Mouse (Mus musculus): ENCODE data around the gene Gpr142. TPM values are rescaled to one million over a fixed set of nuclear protein-coding genes. Genes with fewer than 3 reads are reported as not detected.

Gpr142 gene
- polyA plus RNA-seq, 1 experiment from 2014 or later: 0.36 TPM

DNA sequence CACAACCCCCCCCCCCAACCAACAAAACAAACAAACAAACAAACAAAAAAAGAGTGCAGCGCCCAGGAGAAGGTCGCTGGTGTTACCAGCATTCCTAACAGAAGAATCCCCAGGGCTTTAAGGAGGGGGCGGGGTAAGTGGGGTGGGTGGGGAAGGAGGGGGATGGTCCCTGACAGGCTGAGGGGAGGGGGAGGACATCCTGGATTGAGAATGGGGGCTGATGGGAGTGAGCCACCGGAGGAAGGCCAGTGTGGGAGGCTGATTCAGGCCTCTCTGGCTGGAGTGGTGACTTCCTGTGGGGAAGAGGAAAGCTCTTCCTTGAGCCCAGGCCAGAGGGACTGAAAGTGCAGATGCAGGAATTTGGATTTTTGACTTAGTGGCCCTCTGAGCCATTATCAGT is 47.6 kb downstream of the Gpr142 start:
- Histone ChIP-seq H3K9me3 (replicated peaks; ENCODE audit: control insufficient read depth, low read length) (no peaks in the 10 kb centered on the region; the same call in 1 of the 2 replicates), H3K9ac (ENCODE audit: low read length) (no peak overlapping the region), H3K4me2 (ENCODE audit: low read depth, low read length) (no peak overlapping the region), H3K4me3 (replicated peaks; ENCODE audit: low read length) (no peak overlapping the region), H3K27ac (ENCODE audit: low read length) (no peak overlapping the region), H3K4me1 (ENCODE audit: control insufficient read depth, insufficient read depth, low read length) (peaks cover 14% of the 10 kb centered on the region; the same call in 1 of the 2 replicates), H3K36me3 (ENCODE audit: control insufficient read depth, insufficient read depth, low read length) (no peaks in the 10 kb centered on the region), H3K27me3 (ENCODE audit: control insufficient read depth, insufficient read depth, low read length) (no peaks in the 10 kb centered on the region)
- 66% methylated on average over 4 of the region's 4 CpGs for WGBS
- ATAC-seq (ENCODE audit: insufficient read depth, low FRiP score): no peak

DNA sequence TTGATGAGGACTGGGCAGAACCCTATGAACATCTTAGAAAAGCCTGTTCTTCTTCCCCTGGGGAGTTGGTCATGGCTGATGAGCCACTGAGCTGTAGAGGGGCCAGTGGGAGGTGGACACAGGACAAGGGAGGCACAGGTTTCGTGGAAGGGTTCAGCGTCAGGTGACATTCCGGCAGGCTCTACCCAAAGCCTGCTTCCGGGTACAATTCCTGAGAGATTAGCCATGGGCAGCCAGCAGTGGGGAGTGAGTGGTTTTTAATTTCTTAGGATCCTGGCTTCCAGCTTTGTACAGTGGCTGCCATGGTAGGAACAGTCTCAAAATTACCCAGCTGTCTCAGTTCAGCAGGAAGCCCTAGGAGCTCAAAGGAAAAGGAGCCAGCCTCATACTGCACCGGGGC is 48.3 kb downstream of the Gpr142 start:
- H3K27ac ChIP-seq (ENCODE audit: low read length): no peak overlapping the region

DNA sequence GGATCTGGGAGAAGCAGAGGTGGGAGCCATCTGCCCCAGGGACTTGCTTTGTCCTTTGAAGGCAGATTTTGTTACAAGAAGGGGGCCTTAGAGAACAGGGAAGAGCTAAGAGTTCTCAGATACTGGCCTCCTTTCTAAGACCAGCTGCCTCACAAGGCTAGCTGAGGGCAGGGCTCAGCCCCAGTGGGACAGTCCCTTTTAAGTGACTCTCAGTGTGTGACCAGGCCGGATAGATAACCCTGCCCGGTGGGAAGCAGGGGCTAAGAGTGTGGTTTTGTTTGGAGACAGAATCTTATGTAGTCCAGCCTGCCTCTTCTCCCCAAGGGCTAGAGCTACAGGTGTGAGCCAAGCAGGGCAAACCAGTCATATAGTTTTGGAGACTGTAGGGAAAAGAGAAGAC is 50.8 kb downstream of the Gpr142 start:
- H3K4me2 ChIP-seq (ENCODE audit: low read depth, low read length): no peak overlapping the region
- H3K4me1 ChIP-seq (ENCODE audit: control insufficient read depth, insufficient read depth, low read length): peaks cover 7% of the 10 kb centered on the region; the same call in 1 of the 2 replicates

More for the DNA sequence above, 48.3 kb downstream of the Gpr142 start:
- WGBS: 80% methylated on average over 5 of the region's 5 CpGs
- H3K9me3 ChIP-seq (replicated peaks; ENCODE audit: control insufficient read depth, low read length): no peaks in the 10 kb centered on the region
- H3K9ac ChIP-seq (ENCODE audit: low read length): no peak overlapping the region
- no peak overlapping the region for H3K4me3 ChIP-seq (replicated peaks; ENCODE audit: low read length)
- no peak overlapping the region for H3K4me2 ChIP-seq (ENCODE audit: low read depth, low read length)
- H3K4me1 ChIP-seq (ENCODE audit: control insufficient read depth, insufficient read depth, low read length): peaks cover 14% of the 10 kb centered on the region; the same call in 1 of the 2 replicates
- H3K36me3 ChIP-seq (ENCODE audit: control insufficient read depth, insufficient read depth, low read length): no peaks in the 10 kb centered on the region
- no peak for ATAC-seq (ENCODE audit: insufficient read depth, low FRiP score)
- no peaks in the 10 kb centered on the region for H3K27me3 ChIP-seq (ENCODE audit: control insufficient read depth, insufficient read depth, low read length)

DNA sequence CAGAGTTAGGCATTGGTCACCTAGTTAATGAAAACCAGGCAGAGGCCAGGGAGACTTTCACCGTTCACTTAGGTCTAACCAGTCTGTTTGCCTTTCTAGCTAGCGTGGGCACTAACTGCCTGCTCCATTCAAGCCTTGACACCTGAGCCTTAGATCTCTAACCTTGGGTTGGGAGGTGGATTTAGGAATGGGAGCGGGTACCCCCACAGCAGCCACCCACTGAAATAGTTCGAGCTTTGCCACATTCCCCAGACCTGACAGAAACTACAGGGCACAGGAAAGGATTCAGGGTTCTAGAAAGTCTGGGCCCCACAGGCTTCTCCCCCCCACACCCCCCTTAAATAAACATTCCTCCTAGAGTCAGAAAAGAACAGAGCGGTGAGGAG is 51.3 kb downstream of the Gpr142 start:
- H3K27ac ChIP-seq (ENCODE audit: low read length): peak overlapping the region; percentile 90

More for the DNA sequence above, 50.8 kb downstream of the Gpr142 start:
- peak overlapping the region; percentile 90 for H3K27ac ChIP-seq (ENCODE audit: low read length)
- no peaks in the 10 kb centered on the region for H3K36me3 ChIP-seq (ENCODE audit: control insufficient read depth, insufficient read depth, low read length)
- H3K9me3 ChIP-seq (replicated peaks; ENCODE audit: control insufficient read depth, low read length): no peaks in the 10 kb centered on the region
- H3K27me3 ChIP-seq (ENCODE audit: control insufficient read depth, insufficient read depth, low read length): no peaks in the 10 kb centered on the region
- no peak overlapping the region for H3K4me3 ChIP-seq (replicated peaks; ENCODE audit: low read length)
- 24% methylated on average over 2 of the region's 2 CpGs for WGBS
- no peak overlapping the region for H3K9ac ChIP-seq (ENCODE audit: low read length)
- no peak for ATAC-seq (ENCODE audit: insufficient read depth, low FRiP score)

DNA sequence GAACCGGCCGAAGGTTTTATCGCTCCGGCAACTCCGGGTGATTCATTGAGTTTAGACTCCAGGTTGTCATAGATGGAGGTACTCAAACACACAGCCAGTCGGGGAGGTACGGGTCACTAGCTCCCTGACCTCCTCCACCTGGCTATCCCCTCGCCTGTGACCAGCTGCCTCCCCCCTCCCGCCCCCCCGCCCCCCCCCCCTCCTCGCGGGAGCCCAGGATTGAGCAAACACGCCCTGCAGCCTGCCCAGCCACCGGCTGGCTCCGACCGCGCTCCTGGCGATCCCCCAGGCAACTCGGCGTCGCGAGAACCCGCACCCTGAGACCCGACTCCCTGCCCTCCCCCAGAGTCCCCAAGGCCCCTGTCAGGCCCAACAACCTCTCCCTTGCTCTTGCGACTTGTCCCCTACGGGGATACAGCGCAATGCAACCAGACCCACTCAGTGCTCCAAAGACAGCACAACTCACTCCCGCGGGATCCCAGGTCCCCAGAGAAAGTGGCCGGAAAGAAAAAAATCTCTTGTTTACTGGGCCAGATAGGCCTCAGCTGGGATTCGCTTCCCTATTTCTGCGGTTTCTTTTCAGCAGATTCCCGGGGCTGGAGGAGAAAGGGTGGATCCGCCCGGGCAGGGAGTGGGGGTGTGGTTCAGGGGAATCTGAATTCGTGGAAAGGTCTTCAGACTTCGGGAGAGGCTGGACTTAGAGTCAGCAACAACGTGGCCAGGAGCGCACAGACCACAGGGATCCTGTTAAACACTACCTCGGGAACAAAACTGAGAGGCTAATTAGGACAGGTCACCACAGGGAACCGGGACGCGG is 51.9 kb downstream of the Gpr142 start, which contains the start of gene Gprc5c:
Gene Gprc5c, plus strand, starts transcription at position 701 of the 817 bp plus-strand sequence.
- peak; percentile 56; the same call in 1 of the 2 replicates for ATAC-seq (ENCODE audit: insufficient read depth, low FRiP score)
- H3K36me3 ChIP-seq (ENCODE audit: control insufficient read depth, insufficient read depth, low read length): no peaks in the 10 kb centered on the region
- no peaks in the 10 kb centered on the region for H3K27me3 ChIP-seq (ENCODE audit: control insufficient read depth, insufficient read depth, low read length)
- H3K4me2 ChIP-seq (ENCODE audit: low read depth, low read length): peak within 1 kb of the TSS; percentile 89
- H3K9me3 ChIP-seq (replicated peaks; ENCODE audit: control insufficient read depth, low read length): no peaks in the 10 kb centered on the region
- H3K4me1 ChIP-seq (ENCODE audit: control insufficient read depth, insufficient read depth, low read length): peaks cover 4% of the 10 kb centered on the region; the same call in 1 of the 2 replicates
- 1% methylated on average over 40 of the region's 43 CpGs for WGBS
- H3K27ac ChIP-seq (ENCODE audit: low read length): peak within 1 kb of the TSS; percentile 90
- H3K9ac ChIP-seq (ENCODE audit: low read length): peak within 1 kb of the TSS; percentile 87
- peak within 1 kb of the TSS; percentile 76 for H3K4me3 ChIP-seq (replicated peaks; ENCODE audit: low read length)

More for the DNA sequence above, 51.3 kb downstream of the Gpr142 start:
- peak; percentile 23; the same call in 1 of the 2 replicates for ATAC-seq (ENCODE audit: insufficient read depth, low FRiP score)
- Histone ChIP-seq H3K9me3 (replicated peaks; ENCODE audit: control insufficient read depth, low read length) (no peaks in the 10 kb centered on the region), H3K36me3 (ENCODE audit: control insufficient read depth, insufficient read depth, low read length) (no peaks in the 10 kb centered on the region), H3K4me3 (replicated peaks; ENCODE audit: low read length) (peak overlapping the region; percentile 76), H3K4me2 (ENCODE audit: low read depth, low read length) (peak overlapping the region; percentile 89), H3K9ac (ENCODE audit: low read length) (peak overlapping the region; percentile 87; the same call in 1 of the 2 replicates), H3K4me1 (ENCODE audit: control insufficient read depth, insufficient read depth, low read length) (peaks cover 4% of the 10 kb centered on the region; the same call in 1 of the 2 replicates), H3K27me3 (ENCODE audit: control insufficient read depth, insufficient read depth, low read length) (no peaks in the 10 kb centered on the region)
- WGBS: 30% methylated on average over 5 of the region's 5 CpGs

DNA sequence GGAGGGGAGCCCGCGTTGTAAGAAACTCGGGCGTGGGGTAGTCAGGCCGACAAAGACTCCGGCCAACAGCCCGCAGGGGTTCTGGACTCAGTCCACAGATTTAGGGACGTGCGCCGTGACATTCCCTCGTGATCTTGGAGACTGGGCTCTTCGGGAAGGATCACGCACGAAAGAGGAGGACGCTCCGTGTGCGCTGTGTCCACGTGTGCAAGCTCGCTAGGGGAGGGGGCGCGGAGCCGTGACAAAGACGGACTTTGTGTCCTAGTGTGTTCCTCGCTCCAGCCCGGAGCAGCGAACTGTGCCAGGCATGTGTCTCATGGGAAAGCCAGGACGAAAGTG is 52.5 kb downstream of the Gpr142 start:
- H3K36me3 ChIP-seq (ENCODE audit: control insufficient read depth, insufficient read depth, low read length): no peaks in the 10 kb centered on the region
- H3K4me3 ChIP-seq (replicated peaks; ENCODE audit: low read length): peak overlapping the region; percentile 76
- H3K4me2 ChIP-seq (ENCODE audit: low read depth, low read length): peak overlapping the region; percentile 89
- under 1% methylated on average over 27 of the region's 27 CpGs for WGBS
- H3K9me3 ChIP-seq (replicated peaks; ENCODE audit: control insufficient read depth, low read length): no peaks in the 10 kb centered on the region
- H3K4me1 ChIP-seq (ENCODE audit: control insufficient read depth, insufficient read depth, low read length): peaks cover 4% of the 10 kb centered on the region; the same call in 1 of the 2 replicates
- ATAC-seq (ENCODE audit: insufficient read depth, low FRiP score): peak; percentile 2; the same call in 1 of the 2 replicates
- peak overlapping the region; percentile 87 for H3K9ac ChIP-seq (ENCODE audit: low read length)
- peak overlapping the region; percentile 90 for H3K27ac ChIP-seq (ENCODE audit: low read length)
- H3K27me3 ChIP-seq (ENCODE audit: control insufficient read depth, insufficient read depth, low read length): no peaks in the 10 kb centered on the region

DNA sequence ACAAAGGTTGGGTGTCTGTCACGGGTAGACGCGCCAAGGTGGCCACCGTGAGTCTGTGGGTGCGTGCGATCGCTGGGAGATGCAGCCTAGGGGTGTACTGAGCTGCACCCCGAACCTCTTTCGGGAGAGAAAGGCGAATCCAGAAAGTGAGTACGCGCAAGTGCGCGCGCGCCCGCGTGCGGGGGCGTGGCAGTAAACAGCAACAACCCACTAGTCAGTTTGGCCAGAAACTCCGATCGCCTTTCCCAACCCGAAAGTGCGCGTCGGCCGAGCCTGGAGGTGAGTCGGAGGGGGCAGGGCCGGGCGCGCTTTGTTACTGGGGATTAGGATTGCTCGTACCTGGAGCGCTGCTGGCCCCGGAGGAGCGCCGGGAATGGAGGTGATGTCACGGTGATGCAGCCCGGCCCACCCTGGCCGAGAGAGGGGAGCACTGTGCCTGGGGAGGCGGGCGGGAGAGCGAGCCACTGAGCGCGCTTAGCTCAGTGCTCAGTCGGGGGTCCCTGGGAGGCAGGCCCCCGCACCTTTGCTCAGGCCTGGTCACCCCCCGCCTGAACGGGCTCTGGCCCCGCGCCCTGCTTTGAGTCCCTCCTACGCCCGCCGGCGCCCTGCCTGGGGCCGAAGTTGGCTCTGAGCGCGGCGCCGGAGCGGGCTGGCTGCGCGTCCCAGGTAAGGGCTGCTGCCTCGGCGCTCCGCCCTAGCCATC is 53.0 kb downstream of the Gpr142 start:
- H3K4me3 ChIP-seq (replicated peaks; ENCODE audit: low read length): peak overlapping the region; percentile 76
- H3K4me1 ChIP-seq (ENCODE audit: control insufficient read depth, insufficient read depth, low read length): peaks cover 4% of the 10 kb centered on the region; the same call in 1 of the 2 replicates
- WGBS: under 1% methylated on average over 60 of the region's 65 CpGs
- peak; percentile 68 for ATAC-seq (ENCODE audit: insufficient read depth, low FRiP score)
- peak overlapping the region; percentile 90 for H3K27ac ChIP-seq (ENCODE audit: low read length)
- no peaks in the 10 kb centered on the region for H3K27me3 ChIP-seq (ENCODE audit: control insufficient read depth, insufficient read depth, low read length)
- peak overlapping the region; percentile 89 for H3K4me2 ChIP-seq (ENCODE audit: low read depth, low read length)
- H3K36me3 ChIP-seq (ENCODE audit: control insufficient read depth, insufficient read depth, low read length): no peaks in the 10 kb centered on the region
- peak overlapping the region; percentile 87 for H3K9ac ChIP-seq (ENCODE audit: low read length)
- H3K9me3 ChIP-seq (replicated peaks; ENCODE audit: control insufficient read depth, low read length): no peaks in the 10 kb centered on the region

DNA sequence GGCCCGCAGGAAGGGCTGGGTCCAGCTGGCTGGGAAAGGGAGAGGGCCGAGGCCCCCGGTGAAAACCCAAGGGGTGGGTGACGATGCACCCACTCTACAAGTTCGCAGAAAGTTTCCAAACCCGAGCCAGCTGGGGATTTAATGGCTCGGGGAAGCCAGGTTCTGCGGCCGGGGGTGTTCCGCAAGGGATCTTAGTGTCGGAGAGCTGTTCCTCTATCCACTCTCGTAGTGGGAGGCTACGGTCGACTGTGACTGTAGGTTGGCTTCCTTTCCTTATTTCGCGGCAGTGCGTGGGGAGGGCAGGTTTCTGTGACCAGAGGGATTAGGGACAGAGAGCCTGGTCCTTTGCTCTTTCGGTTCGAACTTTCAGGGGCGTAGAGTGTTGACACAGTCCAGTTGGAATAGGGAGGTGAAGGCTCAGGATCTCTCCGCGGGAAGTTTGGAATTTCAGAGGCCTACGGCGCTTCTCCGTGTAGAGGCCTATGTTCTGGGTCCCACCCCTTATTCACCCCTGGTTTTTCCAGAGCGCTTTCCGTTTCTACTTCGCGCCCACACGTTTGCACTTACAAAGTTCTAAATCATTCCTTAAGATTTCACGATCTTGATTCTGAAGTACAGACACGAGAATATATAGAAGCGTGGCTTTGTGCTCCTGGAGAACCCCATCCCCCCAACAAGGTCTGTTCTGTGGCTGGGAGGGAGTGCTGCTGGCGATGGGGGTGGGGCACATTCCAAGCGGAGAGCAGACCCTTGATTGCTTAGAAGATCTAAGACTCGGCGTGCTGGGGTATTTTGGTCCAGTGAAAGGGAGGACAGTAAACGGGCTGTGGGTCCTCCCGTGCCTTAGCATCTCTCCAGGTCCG is 53.8 kb downstream of the Gpr142 start:
- Histone ChIP-seq H3K9me3 (replicated peaks; ENCODE audit: control insufficient read depth, low read length) (no peaks in the 10 kb centered on the region), H3K27me3 (ENCODE audit: control insufficient read depth, insufficient read depth, low read length) (no peaks in the 10 kb centered on the region), H3K9ac (ENCODE audit: low read length) (peak overlapping the region; percentile 87), H3K36me3 (ENCODE audit: control insufficient read depth, insufficient read depth, low read length) (no peaks in the 10 kb centered on the region), H3K4me1 (ENCODE audit: control insufficient read depth, insufficient read depth, low read length) (peaks cover 4% of the 10 kb centered on the region; the same call in 1 of the 2 replicates), H3K4me2 (ENCODE audit: low read depth, low read length) (peak overlapping the region; percentile 89), H3K27ac (ENCODE audit: low read length) (peak overlapping the region; percentile 90), H3K4me3 (replicated peaks; ENCODE audit: low read length) (peak overlapping the region; percentile 76)
- WGBS: 2% methylated on average over 40 of the region's 40 CpGs
- ATAC-seq (ENCODE audit: insufficient read depth, low FRiP score): 0 out of 2 replicates have a peak, but pooled peaks have one; percentile 18

Data from stomach, embryonic 16.5 days (tissue).